Mouse (Mus musculus) left cerebral cortex, postnatal 10 days (tissue): ENCODE results near the gene Thada. TPM values are rescaled to one million over a fixed set of nuclear protein-coding genes. Genes with fewer than 3 reads are reported as not detected.
"Not testable (repeated sequence)": the region's sequence is repeated elsewhere in the genome, so short reads cannot be mapped to it uniquely, and the experiment has no call there.

Source experiments
- DNase-seq, 2 experiments: peaks; one replicate each; pipeline ENCODE4 v3.0.0; 2021 to 2022; ENCODE audit warnings: low spot score in 2 of 2, mixed read lengths in 1 of 2; ENCODE audit errors: extremely low spot score in 1 of 2
- intact Hi-C: fragments of 180-260 bp; cut with DNase I; formaldehyde crosslinking; loops from one replicate; pipeline ENCODE4 v1.15.1; 2025
- total RNA-seq, 2 experiments: library from RNA; stranded (reverse); gene quantifications; 2 replicates each; pipeline ENCODE4 v1.2.3; 2021

Gene Thada
- total RNA-seq, 2 experiments from 2014 or later: 13.3 to 13.8 TPM

- intact Hi-C loops: no loop called here
- DNase-seq: no peak
These were observed 209.7 kb downstream of the Thada start for GRCm38 (mm10) chr17:84256278-84256819.

DNA sequence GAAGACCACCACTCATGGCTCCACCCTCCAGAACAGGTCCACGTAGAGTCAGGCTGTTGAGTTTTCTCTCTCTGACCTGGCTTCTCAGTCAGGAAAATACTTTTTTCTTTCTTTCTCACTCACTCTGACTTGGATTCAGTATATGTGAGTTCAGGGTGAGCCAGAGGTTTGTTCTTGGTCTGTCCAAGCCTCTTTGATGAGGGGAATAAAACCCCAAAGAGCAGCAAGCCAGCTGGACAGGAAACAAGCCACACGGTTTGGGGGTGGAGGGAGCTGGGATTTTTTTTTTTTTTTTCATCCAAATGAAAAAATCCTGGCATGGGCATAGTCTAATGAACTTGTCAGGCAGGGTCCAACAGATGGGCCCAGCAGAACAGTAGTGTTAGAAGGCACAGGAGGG is 210.2 kb downstream of the Thada start:
- intact Hi-C loops: no loop called here
- no peak for DNase-seq

DNA sequence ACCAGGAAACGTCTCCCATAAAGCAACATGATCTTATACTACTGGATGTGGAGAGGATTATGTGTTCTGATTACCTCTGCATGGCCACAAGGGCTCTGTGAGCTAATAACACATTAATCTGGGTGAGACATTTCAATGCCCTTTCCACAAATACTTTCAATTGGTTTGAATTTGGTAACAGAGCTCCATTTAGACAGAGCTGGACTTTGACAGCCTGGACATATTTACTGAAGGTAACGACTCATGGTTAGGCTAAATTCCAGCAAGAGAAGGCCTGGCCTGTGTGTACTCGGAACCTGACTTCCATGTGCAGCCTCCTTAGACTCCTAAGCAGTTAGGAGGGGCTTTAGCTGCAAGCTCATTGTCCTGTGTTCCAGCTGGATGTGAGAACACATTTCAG is 214.6 kb downstream of the Thada start:
- no peak for DNase-seq
- intact Hi-C loops: no loop called here

- intact Hi-C loops: no loop called here
- no peak for DNase-seq
These were observed 221.7 kb downstream of the Thada start for GRCm38 (mm10) chr17:84244182-84244920.

DNA sequence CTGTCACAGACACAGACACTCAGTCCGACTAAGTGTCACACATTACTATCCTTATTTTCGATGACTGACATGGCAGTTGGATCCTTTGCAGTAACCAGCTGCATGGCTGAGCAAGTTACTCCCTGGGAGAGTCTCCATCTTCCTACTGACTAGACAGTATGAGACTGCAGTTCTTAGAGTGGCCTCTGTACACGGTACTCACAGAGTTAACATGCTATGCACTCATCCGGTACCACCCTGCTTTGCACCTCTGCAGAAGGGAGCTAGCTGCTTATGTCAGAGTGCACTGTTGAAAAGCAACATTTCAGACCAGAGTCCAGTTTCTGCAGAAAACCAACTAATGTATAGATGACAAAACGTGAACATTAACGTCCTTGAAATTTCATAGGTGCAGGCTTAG is 222.2 kb downstream of the Thada start:
- DNase-seq: no peak
- intact Hi-C loops: no loop called here

DNA sequence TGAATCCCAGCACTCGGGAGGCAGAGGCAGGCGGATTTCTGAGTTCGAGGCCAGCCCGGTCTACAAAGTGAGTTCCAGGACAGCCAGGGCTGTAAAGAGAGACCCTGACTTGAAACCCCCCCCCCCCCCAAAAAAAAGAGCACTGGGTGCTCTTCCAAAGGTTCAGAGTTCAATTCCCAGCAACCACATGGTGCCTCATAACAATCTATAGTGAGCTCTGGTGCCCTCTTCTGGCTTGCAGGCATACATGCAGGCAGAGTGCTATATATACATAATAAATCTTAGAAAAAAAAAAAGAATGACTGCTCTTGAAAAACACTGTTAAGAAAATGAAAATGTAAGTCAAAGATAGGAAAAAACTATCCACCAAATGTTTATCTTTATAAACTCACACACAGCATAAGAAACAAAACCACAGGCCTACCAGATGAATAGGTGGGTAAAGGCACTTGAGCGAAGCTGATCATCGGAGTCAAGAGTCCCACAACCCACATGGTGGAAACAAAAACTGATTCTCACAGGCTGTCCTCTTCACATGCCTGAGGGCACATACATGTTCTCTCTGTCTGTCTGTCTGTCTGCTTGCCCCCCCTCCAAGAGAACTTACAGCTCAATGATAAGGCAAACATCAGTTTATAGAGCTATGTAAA is 224.6 kb downstream of the Thada start:
- intact Hi-C loops: no loop called here
- DNase-seq: no peak

- DNase-seq: no peak
- intact Hi-C loops: no loop called here
These were observed 226.2 kb downstream of the Thada start for GRCm38 (mm10) chr17:84239679-84240292.

GRCm38 (mm10) chr17:84238174-84238573 is 227.8 kb downstream of the Thada start:
- intact Hi-C loops: no loop called here
- DNase-seq: no peak

GRCm38 (mm10) chr17:84236781-84237557 is 229.0 kb downstream of the Thada start:
- intact Hi-C loops: no loop called here
- DNase-seq: no peak

- intact Hi-C loops: no loop called here
- no peak for DNase-seq
These were observed 230.5 kb downstream of the Thada start for GRCm38 (mm10) chr17:84235399-84235928.

GRCm38 (mm10) chr17:84234785-84235184 is 231.2 kb downstream of the Thada start:
- DNase-seq: not testable (repeated sequence)

DNA sequence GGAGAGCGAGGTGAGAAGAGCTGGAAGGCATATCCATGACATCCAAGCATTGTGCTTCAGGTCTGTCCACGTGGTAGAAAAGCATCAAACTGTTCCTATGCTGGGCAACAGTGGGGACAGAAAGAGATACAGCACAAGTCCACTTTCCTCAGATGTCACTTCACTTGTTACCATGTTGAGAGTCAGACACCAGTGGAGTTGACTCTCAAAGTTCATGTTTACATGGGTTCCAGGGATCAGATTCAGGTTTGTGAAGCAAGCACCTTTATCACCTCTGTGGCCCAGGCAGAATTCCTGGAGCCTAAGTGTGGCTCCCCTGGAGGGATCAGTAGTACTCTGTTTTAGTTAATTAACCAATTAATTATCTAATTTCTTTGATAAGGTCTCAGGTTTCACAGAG is 232.2 kb downstream of the Thada start:
- no peak for DNase-seq
- intact Hi-C loops: no loop called here

More at GRCm38 (mm10) chr17:84234785-84235184, 231.2 kb downstream of the Thada start:
- intact Hi-C loops: not testable (repeated sequence)

DNA sequence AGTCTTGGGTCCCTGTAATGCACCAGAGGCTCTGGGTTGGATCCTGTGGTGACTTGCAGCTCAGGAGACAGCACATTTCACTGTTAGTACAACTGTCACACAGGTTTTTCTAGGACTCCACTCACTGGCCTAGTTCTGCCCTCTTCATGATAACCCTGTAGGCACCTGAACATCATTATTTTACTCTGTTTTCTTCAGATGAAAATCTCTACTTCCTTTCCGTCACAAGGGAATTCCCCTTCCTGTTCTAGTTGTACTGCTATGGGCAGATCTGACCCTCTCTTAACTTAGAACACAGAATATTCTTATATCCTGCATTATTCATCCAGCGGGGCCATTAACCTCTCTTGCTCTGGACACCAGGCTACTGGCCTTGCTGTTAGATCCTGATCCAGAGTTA is 234.6 kb downstream of the Thada start:
- no peak for DNase-seq
- intact Hi-C loops: no loop called here

DNA sequence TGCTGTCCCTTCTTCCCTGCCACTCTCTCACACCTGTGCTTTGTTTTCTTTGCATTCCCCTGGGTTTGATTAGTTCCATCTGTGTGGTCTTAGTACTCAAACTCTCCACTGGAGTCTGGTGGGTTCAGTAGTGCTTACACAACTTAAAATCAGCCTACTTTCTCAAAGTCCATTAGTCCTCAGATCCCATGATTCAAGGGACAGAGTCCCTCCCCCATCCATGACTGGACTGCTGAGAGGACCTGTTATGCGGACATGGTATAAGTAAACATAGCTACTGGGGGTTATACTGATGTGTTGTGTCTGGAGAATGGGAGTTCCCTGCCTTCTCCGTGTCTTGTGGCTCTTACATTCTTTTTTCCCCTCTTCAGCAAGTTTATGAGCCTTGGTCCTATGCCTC is 237.8 kb downstream of the Thada start:
- DNase-seq: no peak
- intact Hi-C loops: no loop called here

DNA sequence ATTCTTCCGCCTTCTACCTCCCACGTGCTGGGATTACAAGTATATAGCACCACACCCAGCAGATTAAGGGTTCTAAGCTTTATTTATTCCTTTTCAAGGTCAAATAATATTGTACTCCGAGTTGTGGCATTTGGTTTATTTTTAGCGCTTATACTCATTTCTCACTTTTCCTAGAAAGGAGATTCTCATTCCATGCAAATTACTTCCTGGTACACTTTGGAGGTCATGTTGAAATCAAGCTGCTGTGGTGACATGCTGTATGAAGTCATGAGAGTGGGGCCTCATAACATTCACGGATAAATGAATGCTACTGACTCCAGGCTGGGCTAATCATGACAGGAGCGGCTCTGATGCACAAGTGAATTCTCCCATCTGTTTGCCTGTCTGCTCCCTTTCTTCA is 239.3 kb downstream of the Thada start:
- DNase-seq: no peak
- intact Hi-C loops: no loop called here

DNA sequence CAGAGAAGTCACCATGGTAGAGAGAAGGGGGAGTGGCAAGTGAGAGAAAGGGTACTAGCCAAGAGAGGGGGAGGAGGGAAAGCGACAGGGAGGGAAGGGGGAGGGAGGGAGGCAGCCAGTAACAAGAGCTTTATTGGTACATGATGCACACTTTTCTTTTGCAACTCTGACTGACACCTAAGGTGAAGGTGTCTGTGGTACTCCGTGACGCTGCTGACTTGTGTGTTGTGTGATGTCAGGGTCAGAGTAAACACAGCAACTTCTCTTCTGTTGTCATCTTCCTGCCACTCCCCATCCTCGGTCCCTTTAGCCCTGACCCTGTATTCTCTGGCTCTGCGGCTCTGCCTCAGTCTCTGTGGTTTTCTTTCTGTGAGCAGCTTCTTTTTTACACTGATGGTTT is 239.8 kb downstream of the Thada start:
- no peak for DNase-seq
- intact Hi-C loops: no loop called here

GRCm38 (mm10) chr17:84224217-84224887 is 241.7 kb downstream of the Thada start:
- no peak for DNase-seq
- intact Hi-C loops: no loop called here

- DNase-seq, intact Hi-C loops: not testable (repeated sequence)
These were observed 247.2 kb downstream of the Thada start for GRCm38 (mm10) chr17:84218841-84219240.
